Mouse (Mus musculus) E14TG2a.4 (cell line): ENCODE results near the gene Mtus2.
A peak's percentile ranks its signal among the peaks of the same experiment; 100 is the strongest.

Experiments
- CTCF ChIP-seq: conservative IDR thresholded peaks from 2 replicates; pipeline ENCODE4 v1.5.1; 2014; ENCODE audit warnings: low read length
- NANOG ChIP-seq: IDR thresholded peaks from 2 replicates; pipeline ENCODE4 v1.6.1; 2014; ENCODE audit warnings: borderline replicate concordance, low read length, mixed read lengths
- POU5F1 ChIP-seq: IDR thresholded peaks from 2 replicates; pipeline ENCODE4 v1.6.1; 2014; ENCODE audit warnings: low read length, borderline replicate concordance

GRCm38 (mm10) chr5:147956821-147957564 lies at the start of gene Mtus2:
- peak; percentile 39 for TF ChIP-seq CTCF
- TF ChIP-seq NANOG: no peak
- TF ChIP-seq POU5F1: no peak
